Mouse (Mus musculus): Measurements from ENCODE around the gene Bmi1. TPM values are rescaled to one million over a fixed set of nuclear protein-coding genes. Genes with fewer than 3 reads are reported as not detected.

Bmi1 gene
- polyA plus RNA-seq (2015; fragmentation: Nextera tagmentation; extraction: Ambion mirVana), result 4.1 and 4.2 TPM in 2 replicates

DNA sequence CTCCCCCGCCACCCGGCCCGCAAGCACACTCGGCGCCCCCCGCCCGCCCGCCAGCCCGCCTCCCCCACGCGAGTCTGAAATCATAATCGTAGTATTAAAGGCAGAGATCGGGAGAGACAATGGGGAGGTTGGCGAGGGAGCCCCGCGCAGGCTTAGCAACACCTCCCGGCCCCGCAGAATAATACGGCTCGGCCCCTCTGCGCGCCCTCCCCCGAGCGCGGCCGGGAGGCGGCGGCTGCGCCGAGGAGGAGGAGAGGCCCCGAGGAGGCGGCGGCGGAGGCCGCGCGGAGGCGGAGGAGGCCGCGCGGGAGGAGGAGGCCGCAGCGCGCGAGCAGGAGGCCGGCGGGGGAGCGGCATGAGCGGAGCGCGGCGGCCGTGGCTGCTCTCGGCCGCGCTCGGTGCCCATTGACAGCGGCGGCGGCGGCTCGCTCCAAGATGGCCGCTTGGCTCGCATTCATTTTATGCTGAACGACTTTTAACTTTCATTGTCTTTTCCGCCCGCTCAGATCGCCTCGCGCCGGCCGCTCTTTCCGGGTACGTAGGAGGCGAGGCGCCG, at the start of gene Bmi1:
Bmi1 (plus strand) TSS at position 83 of the 556 bp plus-strand sequence.
- peaks cover 75% of the 10 kb centered on the region for H3K27me3 ChIP-seq
- peak; percentile 53 for ATAC-seq (ENCODE audit: insufficient read depth)

DNA sequence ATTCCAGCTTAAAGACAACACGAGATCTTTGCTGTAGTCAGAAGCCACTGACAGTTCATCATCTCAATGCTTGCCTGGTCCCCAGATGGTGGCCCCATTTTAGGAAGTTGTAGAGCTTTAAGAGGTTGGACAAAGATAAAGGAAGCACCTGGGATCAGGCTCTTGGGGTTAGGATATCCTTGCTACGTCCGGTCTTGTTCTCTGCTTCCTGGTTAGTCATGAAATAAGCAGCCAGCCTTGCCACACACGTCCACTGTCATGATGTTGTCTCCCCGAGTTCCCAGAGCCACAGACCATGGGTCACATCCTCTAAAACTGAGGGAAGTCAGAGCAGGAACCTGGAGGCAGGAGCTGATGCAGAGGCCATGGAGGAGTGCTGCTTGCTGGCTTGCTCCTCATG, 46.3 kb upstream of the Bmi1 start:
- H3K9me3 ChIP-seq (replicated peaks), result no peaks in the 10 kb centered on the region
- no peak overlapping the region for H3K27ac ChIP-seq (replicated peaks)
- no peaks in the 10 kb centered on the region for H3K4me1 ChIP-seq (replicated peaks)
- H3K9ac ChIP-seq, result no peak overlapping the region
- H3K27me3 ChIP-seq, result no peaks in the 10 kb centered on the region
- H3K36me3 ChIP-seq (replicated peaks), result no peaks in the 10 kb centered on the region
- H3K4me3 ChIP-seq (replicated peaks), result no peak overlapping the region
- ATAC-seq (ENCODE audit: insufficient read depth), result no peak
- no peak overlapping the region for H3K4me2 ChIP-seq
- WGBS (ENCODE audit: insufficient replicate concordance), result 25% methylated on average over 5 of the region's 5 CpGs

More for the DNA sequence above, at the start of gene Bmi1:
- Histone ChIP-seq H3K4me2 (peak within 1 kb of the TSS; percentile 86), H3K4me3 (replicated peaks) (peak within 1 kb of the TSS; percentile 67), H3K4me1 (replicated peaks) (peaks cover 45% of the 10 kb centered on the region), H3K36me3 (replicated peaks) (no peaks in the 10 kb centered on the region), H3K9me3 (replicated peaks) (no peaks in the 10 kb centered on the region), H3K27ac (replicated peaks) (peak within 1 kb of the TSS; percentile 71), H3K9ac (peak within 1 kb of the TSS; percentile 62)
- 0% methylated on average over 56 of the region's 77 CpGs for WGBS (ENCODE audit: insufficient replicate concordance)

DNA sequence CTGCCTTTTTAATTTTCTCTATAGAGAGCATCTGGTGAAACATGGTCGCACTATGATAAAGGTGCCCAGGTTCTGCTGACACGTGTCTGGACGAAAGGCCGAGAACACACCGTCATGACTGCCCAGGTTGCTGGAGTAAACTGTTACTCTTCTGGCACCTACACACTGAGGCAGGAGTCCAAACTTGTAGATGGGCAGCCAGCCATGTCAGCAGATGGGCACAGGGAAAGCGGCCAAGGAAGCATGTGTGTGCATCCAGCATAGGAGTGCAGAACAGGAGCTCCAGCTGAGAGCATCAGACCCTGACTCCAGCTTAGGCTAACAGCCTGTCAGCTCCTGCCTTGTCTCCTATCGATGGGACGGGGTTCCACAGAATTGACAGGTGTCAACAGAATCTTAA, 41.8 kb upstream of the Bmi1 start:
- Histone ChIP-seq H3K4me3 (replicated peaks) (no peak overlapping the region), H3K27ac (replicated peaks) (no peak overlapping the region), H3K4me2 (no peak overlapping the region), H3K9me3 (replicated peaks) (0 out of 2 replicates have a peak, but pooled peaks cover 2% of the 10 kb centered on the region), H3K27me3 (no peaks in the 10 kb centered on the region), H3K36me3 (replicated peaks) (no peaks in the 10 kb centered on the region), H3K9ac (no peak overlapping the region), H3K4me1 (replicated peaks) (no peaks in the 10 kb centered on the region)
- no peak for ATAC-seq (ENCODE audit: insufficient read depth)
- 78% methylated on average over 8 of the region's 8 CpGs for WGBS (ENCODE audit: insufficient replicate concordance)

DNA sequence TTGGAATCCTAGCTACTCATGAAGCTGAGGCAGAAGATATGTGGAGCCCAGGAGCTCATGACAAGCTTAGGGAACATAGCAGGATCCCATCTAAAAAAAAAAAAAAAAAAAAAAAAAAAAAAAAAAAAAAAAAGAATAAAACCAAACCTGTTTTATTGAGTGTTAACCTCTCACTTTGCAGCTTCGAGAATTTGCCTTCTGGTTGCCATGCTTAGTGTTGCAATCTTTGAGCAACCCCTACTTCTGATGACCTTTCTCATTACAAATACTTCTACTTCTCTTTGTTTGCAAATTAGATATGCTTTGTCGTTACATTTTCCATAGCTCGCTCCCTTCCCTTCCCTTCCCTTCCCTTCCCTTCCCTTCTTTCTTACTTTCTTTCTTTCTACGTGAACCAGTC, 28.3 kb upstream of the Bmi1 start:
- Histone ChIP-seq H3K9me3 (replicated peaks) (no peaks in the 10 kb centered on the region), H3K36me3 (replicated peaks) (no peaks in the 10 kb centered on the region), H3K27me3 (no peaks in the 10 kb centered on the region), H3K9ac (no peak overlapping the region), H3K4me2 (no peak overlapping the region), H3K4me1 (replicated peaks) (no peaks in the 10 kb centered on the region), H3K27ac (replicated peaks) (no peak overlapping the region), H3K4me3 (replicated peaks) (no peak overlapping the region)
- 58% methylated on average over 4 of the region's 4 CpGs for WGBS (ENCODE audit: insufficient replicate concordance)
- no peak for ATAC-seq (ENCODE audit: insufficient read depth)

DNA sequence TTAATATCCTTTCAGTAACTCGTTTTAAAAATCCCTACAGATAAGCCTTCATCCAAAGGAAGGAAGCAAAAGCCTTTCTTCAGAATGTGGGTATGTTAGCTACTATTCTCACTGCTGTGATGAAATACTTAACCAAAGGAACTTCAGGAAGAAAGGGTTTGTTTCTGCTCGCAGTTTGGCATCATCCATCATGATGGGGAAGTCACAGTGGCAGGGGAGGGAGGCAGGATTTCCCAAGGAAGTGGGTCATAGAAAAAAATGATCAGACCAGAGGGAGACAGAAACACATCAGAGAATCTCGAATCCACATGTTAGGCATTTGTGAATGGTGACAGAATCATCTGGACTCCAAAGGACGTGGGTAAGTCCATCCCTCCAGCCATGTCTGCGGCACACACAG, 22.0 kb upstream of the Bmi1 start:
- Histone ChIP-seq H3K9me3 (replicated peaks) (no peaks in the 10 kb centered on the region), H3K27ac (replicated peaks) (no peak overlapping the region), H3K9ac (no peak overlapping the region), H3K36me3 (replicated peaks) (no peaks in the 10 kb centered on the region), H3K27me3 (no peaks in the 10 kb centered on the region), H3K4me1 (replicated peaks) (no peaks in the 10 kb centered on the region), H3K4me3 (replicated peaks) (no peak overlapping the region), H3K4me2 (no peak overlapping the region)
- ATAC-seq (ENCODE audit: insufficient read depth), result no peak
- WGBS (ENCODE audit: insufficient replicate concordance), result 26% methylated on average over 5 of the region's 5 CpGs

DNA sequence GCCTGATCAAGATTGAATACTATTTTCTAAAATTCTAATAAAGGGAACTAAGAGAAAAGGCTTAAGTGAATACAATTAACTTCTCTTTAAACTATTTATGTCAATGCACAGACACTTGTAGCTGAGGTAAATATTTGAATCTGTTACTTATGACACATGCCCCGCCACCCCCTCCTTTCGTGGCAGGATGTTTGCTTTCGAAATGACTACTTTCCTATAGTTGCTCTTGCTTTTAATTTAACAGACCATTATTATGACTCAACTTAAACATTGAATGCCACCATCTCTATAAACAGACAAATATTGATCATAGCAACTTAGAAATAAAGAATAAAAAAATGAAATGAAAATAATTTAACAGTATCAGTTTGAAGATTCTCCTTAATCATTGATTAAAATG, 12.8 kb upstream of the Bmi1 start:
- ATAC-seq (ENCODE audit: insufficient read depth), result no peak
- no peak overlapping the region for H3K27ac ChIP-seq (replicated peaks)
- peaks cover 17% of the 10 kb centered on the region for H3K27me3 ChIP-seq
- H3K4me1 ChIP-seq (replicated peaks), result no peaks in the 10 kb centered on the region
- H3K9ac ChIP-seq, result no peak overlapping the region
- H3K4me2 ChIP-seq, result no peak overlapping the region
- 79% methylated on average over 3 of the region's 3 CpGs for WGBS (ENCODE audit: insufficient replicate concordance)
- no peaks in the 10 kb centered on the region for H3K9me3 ChIP-seq (replicated peaks)
- H3K4me3 ChIP-seq (replicated peaks), result no peak overlapping the region
- no peaks in the 10 kb centered on the region for H3K36me3 ChIP-seq (replicated peaks)

DNA sequence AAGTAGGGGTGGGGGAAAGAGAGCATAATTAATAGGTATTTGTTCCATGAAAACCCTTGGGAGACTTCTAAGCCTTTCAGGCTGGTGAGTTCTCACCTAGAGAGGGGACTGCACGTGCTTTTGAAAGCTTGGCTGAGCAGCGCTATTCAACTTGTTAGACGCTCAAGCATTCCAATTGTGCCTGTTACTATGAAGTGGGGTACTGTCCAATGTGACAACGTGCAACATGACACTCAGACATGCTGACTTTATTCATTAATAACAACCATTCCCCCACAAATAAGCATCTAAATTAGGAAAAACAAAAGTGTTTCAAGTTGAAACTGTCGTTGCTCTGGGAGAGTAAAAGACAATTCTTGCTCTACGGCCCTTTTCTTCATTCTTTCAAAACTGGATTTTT, 5.8 kb upstream of the Bmi1 start:
- Histone ChIP-seq H3K36me3 (replicated peaks) (no peaks in the 10 kb centered on the region), H3K4me2 (no peak overlapping the region), H3K9ac (no peak overlapping the region), H3K9me3 (replicated peaks) (no peaks in the 10 kb centered on the region), H3K27ac (replicated peaks) (no peak overlapping the region), H3K4me3 (replicated peaks) (no peak overlapping the region), H3K4me1 (replicated peaks) (peaks cover 21% of the 10 kb centered on the region), H3K27me3 (peaks cover 58% of the 10 kb centered on the region)
- no peak for ATAC-seq (ENCODE audit: insufficient read depth)
- WGBS (ENCODE audit: insufficient replicate concordance), result 51% methylated on average over 6 of the region's 6 CpGs

DNA sequence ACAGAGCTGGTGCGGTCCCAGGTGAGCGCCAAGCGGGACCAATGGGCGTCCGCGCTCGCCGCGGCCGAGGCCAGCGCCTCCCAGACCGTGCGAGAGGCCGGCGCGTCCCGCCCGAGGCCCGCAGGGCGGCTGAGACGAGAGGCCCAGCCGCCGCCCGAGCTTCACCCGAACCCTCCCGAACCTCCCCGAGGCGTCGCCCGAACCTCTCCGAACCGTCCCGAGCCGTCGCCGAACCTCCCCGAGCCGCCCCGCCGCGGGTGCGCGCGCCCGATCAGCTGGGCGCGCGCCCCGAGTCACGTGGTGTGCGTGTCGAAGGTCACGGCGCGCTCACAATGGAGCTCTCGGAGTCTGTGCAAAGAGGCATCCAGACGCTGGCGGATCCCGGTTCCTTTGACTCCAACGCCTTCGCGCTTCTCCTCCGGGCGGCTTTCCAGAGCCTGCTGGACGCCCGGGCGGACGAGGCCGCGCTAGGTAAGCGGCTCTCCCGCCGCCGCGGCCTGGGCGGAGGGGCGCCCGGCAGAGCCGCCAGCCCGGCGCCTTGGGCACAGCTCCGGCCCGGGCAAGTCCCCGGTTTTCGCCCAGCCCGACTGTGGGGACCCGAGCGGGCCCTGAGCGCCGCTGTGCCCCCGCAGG, 4.6 kb upstream of the Bmi1 start, which contains the start of gene Commd3:
Commd3 (plus strand) TSS at position 252 of the 633 bp plus-strand sequence.
- peak; percentile 84 for ATAC-seq (ENCODE audit: insufficient read depth)
- WGBS (ENCODE audit: insufficient replicate concordance), result under 1% methylated on average over 89 of the region's 91 CpGs
- peaks cover 26% of the 10 kb centered on the region for H3K4me1 ChIP-seq (replicated peaks)
- H3K27me3 ChIP-seq, result peaks cover 65% of the 10 kb centered on the region
- H3K4me2 ChIP-seq, result peak within 1 kb of the TSS; percentile 87
- H3K9ac ChIP-seq, result peak within 1 kb of the TSS; percentile 84
- H3K27ac ChIP-seq (replicated peaks), result peak within 1 kb of the TSS; percentile 77
- H3K36me3 ChIP-seq (replicated peaks), result no peaks in the 10 kb centered on the region
- no peaks in the 10 kb centered on the region for H3K9me3 ChIP-seq (replicated peaks)
- H3K4me3 ChIP-seq (replicated peaks), result peak within 1 kb of the TSS; percentile 80

DNA sequence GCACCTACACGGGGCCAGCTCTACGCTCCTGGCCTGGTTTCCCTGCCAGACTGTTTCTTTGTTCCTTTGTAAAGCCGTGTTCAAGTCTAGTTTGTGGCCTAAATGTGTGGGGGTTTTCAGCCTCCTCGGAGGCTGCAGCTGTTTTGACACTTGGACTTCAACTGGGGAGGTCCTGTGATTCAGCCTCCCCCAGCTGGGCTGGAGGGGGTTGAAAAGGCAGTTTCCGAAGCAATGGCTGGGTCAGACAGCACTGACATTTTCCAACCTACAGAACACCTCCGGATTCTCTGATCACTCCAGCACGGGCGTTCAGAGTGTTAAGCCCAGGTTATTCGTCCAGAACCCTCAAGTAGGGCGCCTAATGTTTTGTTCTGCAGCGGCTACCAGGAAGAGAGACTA, 4.1 kb upstream of the Bmi1 start:
- Histone ChIP-seq H3K9me3 (replicated peaks) (no peaks in the 10 kb centered on the region), H3K9ac (peak overlapping the region; percentile 84), H3K4me2 (peak overlapping the region; percentile 87), H3K27me3 (peaks cover 65% of the 10 kb centered on the region), H3K36me3 (replicated peaks) (no peaks in the 10 kb centered on the region), H3K4me1 (replicated peaks) (peaks cover 27% of the 10 kb centered on the region), H3K4me3 (replicated peaks) (peak overlapping the region; percentile 80), H3K27ac (replicated peaks) (peak overlapping the region; percentile 77)
- ATAC-seq (ENCODE audit: insufficient read depth), result no peak
- WGBS (ENCODE audit: insufficient replicate concordance), result under 1% methylated on average over 11 of the region's 11 CpGs

DNA sequence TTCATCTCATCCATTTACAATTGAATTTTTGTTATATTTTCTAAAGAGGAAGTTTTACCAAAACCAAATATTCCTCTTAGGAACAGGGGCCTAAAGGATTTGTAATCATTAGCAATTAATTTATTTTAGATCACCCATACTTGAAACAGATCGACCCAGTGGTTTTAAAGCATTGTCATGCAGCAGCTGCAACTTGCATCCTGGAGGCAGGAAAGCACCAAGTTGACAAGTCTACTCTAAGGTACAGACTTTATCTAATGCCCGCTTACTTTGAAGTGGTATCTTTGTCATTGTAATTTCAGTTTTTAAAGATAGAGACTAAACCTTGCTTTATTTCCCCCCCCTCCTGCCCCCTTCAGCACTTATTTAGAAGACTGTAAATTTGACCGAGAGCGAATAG, 3.1 kb upstream of the Bmi1 start:
- Histone ChIP-seq H3K27me3 (peaks cover 67% of the 10 kb centered on the region), H3K4me3 (replicated peaks) (no peak overlapping the region), H3K27ac (replicated peaks) (no peak overlapping the region), H3K4me2 (no peak overlapping the region), H3K4me1 (replicated peaks) (peaks cover 35% of the 10 kb centered on the region), H3K36me3 (replicated peaks) (no peaks in the 10 kb centered on the region), H3K9me3 (replicated peaks) (no peaks in the 10 kb centered on the region), H3K9ac (no peak overlapping the region)
- WGBS (ENCODE audit: insufficient replicate concordance), result 58% methylated on average over 4 of the region's 4 CpGs
- ATAC-seq (ENCODE audit: insufficient read depth), result no peak

DNA sequence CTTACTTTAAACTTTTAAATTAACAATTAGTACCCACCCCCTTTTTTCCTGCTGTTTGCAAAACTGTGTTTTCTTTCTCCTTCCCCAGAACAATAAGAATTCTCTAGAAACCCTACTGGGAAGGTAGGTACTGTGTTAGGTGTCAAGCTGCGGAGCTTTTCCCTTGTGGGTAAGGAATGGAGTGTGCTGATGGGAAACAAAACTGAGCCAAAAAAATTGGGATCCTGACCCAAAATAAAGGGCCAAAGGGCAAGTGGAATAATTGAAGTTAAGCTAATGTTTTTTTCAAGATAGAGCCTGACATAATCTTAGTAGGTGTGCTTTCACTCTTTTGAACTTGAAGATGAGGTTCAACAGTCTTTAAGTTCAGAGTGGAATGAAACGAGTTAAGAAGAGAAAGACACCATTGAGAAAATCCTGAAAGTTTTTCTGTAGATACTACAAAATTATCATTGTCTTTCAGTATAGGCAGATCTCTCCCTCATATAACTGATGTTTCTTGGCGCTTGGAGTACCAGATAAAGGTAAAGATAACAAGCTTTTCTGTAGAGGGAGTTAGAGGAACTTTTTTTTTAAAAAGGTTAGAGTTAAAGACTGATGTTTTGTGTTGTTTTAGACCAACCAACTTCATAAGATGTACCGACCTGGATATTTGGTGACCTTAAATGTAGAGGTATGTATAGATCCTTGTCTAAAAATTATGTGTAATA, 2.5 kb upstream of the Bmi1 start:
- Histone ChIP-seq H3K27ac (replicated peaks) (no peak overlapping the region), H3K36me3 (replicated peaks) (no peaks in the 10 kb centered on the region), H3K27me3 (peaks cover 72% of the 10 kb centered on the region), H3K9me3 (replicated peaks) (no peaks in the 10 kb centered on the region), H3K4me1 (replicated peaks) (peaks cover 35% of the 10 kb centered on the region), H3K9ac (no peak overlapping the region), H3K4me3 (replicated peaks) (no peak overlapping the region), H3K4me2 (no peak overlapping the region)
- no peak for ATAC-seq (ENCODE audit: insufficient read depth)
- WGBS (ENCODE audit: insufficient replicate concordance), result 50% methylated on average over 4 of the region's 4 CpGs
